Mouse (Mus musculus) adrenal gland, postnatal 36 days (tissue): ENCODE data around the gene Cyb5b. TPM values are rescaled to one million over a fixed set of nuclear protein-coding genes. Genes with fewer than 3 reads are reported as not detected.
"Not testable (repeated sequence)": the region's sequence is repeated elsewhere in the genome, so short reads cannot be mapped to it uniquely, and the experiment has no call there.

Experiments used
- DNase-seq, 2 experiments: peaks; one replicate each; pipeline ENCODE4 v3.0.0; 2021; ENCODE audit warnings: mixed read lengths in 1 of 2
- total RNA-seq, 2 experiments: library from RNA; stranded (reverse); gene quantifications; 2 replicates each; pipeline ENCODE4 v1.2.3; 2021

Cyb5b gene
- total RNA-seq, 2 experiments from 2014 or later = 419 to 590 TPM

GRCm38 (mm10) chr8:107167848-107168247 is 17.4 kb downstream of the Cyb5b start:
- DNase-seq = no peak

GRCm38 (mm10) chr8:107172152-107172551 is 21.7 kb downstream of the Cyb5b start:
- DNase-seq = no peak

- DNase-seq = peak in 1 of 2 experiments; percentile 35
Observed at GRCm38 (mm10) chr8:107172969-107173645, 22.7 kb downstream of the Cyb5b start.

- peak in 1 of 2 experiments; percentile 20 for DNase-seq
Observed at GRCm38 (mm10) chr8:107181122-107181521, 30.7 kb downstream of the Cyb5b start.

GRCm38 (mm10) chr8:107184996-107185395 is 34.6 kb downstream of the Cyb5b start:
- no peak for DNase-seq

GRCm38 (mm10) chr8:107186659-107187390 is 36.4 kb downstream of the Cyb5b start:
- DNase-seq = no peak

GRCm38 (mm10) chr8:107187631-107188030 is 37.2 kb downstream of the Cyb5b start:
- DNase-seq = no peak

GRCm38 (mm10) chr8:107192631-107193030 is 42.2 kb downstream of the Cyb5b start:
- peak; percentile 20 to 40 for DNase-seq

- DNase-seq = no peak
Observed at GRCm38 (mm10) chr8:107193331-107193730, 42.9 kb downstream of the Cyb5b start.

GRCm38 (mm10) chr8:107194786-107195451 is 44.5 kb downstream of the Cyb5b start:
- peak; percentile 24 to 32 for DNase-seq

GRCm38 (mm10) chr8:107197901-107198826 is 47.7 kb downstream of the Cyb5b start:
- DNase-seq = peak; percentile 19 to 20

GRCm38 (mm10) chr8:107205164-107205563 is 54.7 kb downstream of the Cyb5b start:
- no peak for DNase-seq

- DNase-seq = peak; percentile 76 to 85
Observed at GRCm38 (mm10) chr8:107205701-107206561, 55.5 kb downstream of the Cyb5b start.

GRCm38 (mm10) chr8:107206782-107207525 is 56.5 kb downstream of the Cyb5b start:
- DNase-seq = no peak

- peak; percentile 43 for DNase-seq
Observed at GRCm38 (mm10) chr8:107209185-107209584, 58.7 kb downstream of the Cyb5b start.

- no peak for DNase-seq
Observed at GRCm38 (mm10) chr8:107212006-107212405, 61.6 kb downstream of the Cyb5b start.

- not testable (repeated sequence) for DNase-seq
Observed at GRCm38 (mm10) chr8:107217230-107217629, 66.8 kb downstream of the Cyb5b start.

- DNase-seq = no peak
Observed at GRCm38 (mm10) chr8:107218091-107218490, 67.7 kb downstream of the Cyb5b start.

- DNase-seq = no peak
Observed at GRCm38 (mm10) chr8:107219078-107219477, 68.6 kb downstream of the Cyb5b start.
